Mouse (Mus musculus) frontal cortex, adult 2 months (tissue): Measurements from ENCODE around the gene Olfr283. TPM values are rescaled to one million over a fixed set of nuclear protein-coding genes. Genes with fewer than 3 reads are reported as not detected.

Experiments
- polyA plus RNA-seq: library from polyadenylated mRNA; depleted of rRNA; stranded (reverse); fragments of >200 nt; gene quantifications from 2 replicates; pipeline ENCODE4 v1.2.3, GENCODE M21; 2012; rRNA removed

Gene Olfr283
- polyA plus RNA-seq, 1 experiment: 0.04 TPM

Other genes with a start within 250 kb of the Olfr283 start
- 57.7 and 60.2 TPM in 2 replicates for gene Asb8, start 215.3 kb downstream of the Olfr283 start, polyA plus RNA-seq
- gene Ccdc184, start 213.8 kb downstream of the Olfr283 start, polyA plus RNA-seq: 13.0 and 14.6 TPM in 2 replicates
- gene Olfr288, start 185.4 kb downstream of the Olfr283 start, polyA plus RNA-seq: 0.29 and 0.32 TPM in 2 replicates
- not detected in 2 replicates for gene Gm44579, start 160.0 kb downstream of the Olfr283 start, polyA plus RNA-seq
- gene Olfr287, start 159.9 kb downstream of the Olfr283 start, polyA plus RNA-seq: 14.1 and 16.2 TPM in 2 replicates
- gene Olfr286, start 146.5 kb downstream of the Olfr283 start, polyA plus RNA-seq: not detected in 2 replicates
- gene H1fnt, start 123.7 kb downstream of the Olfr283 start, polyA plus RNA-seq: not detected in 2 replicates
- 11.1 and 12.3 TPM in 2 replicates for gene Zfp641, start 84.8 kb downstream of the Olfr283 start, polyA plus RNA-seq
- gene Olfr285, start 63.6 kb downstream of the Olfr283 start, polyA plus RNA-seq: 0.02 TPM in 1 of 2 replicates, not detected in the other
- not detected in 2 replicates for gene Olfr284, start 40.0 kb downstream of the Olfr283 start, polyA plus RNA-seq
- not detected in 2 replicates for gene Olfr282, start 50.3 kb upstream of the Olfr283 start, polyA plus RNA-seq
- gene Olfr281, start 71.6 kb upstream of the Olfr283 start, polyA plus RNA-seq: 0.02 TPM in 2 replicates
- 0.02 TPM in 1 of 2 replicates, not detected in the other for gene OR5BS1P, start 89.0 kb upstream of the Olfr283 start, polyA plus RNA-seq
- not detected in 2 replicates for gene Lalba, start 101.8 kb upstream of the Olfr283 start, polyA plus RNA-seq
- 0.29 TPM in 1 of 2 replicates, not detected in the other for gene Olfr279, start 111.5 kb upstream of the Olfr283 start, polyA plus RNA-seq
- 54.4 and 56.4 TPM in 2 replicates for gene Kansl2, start 153.3 kb upstream of the Olfr283 start, polyA plus RNA-seq
- 18.8 and 21.1 TPM in 2 replicates for gene Ccnt1, start 190.0 kb upstream of the Olfr283 start, polyA plus RNA-seq
- 0.34 TPM in 1 of 2 replicates, not detected in the other for gene 4930415O20Rik, start 190.1 kb upstream of the Olfr283 start, polyA plus RNA-seq
- 40.3 and 45.6 TPM in 2 replicates for gene Adcy6, start 229.1 kb upstream of the Olfr283 start, polyA plus RNA-seq
- 377 and 417 TPM in 2 replicates for gene Cacnb3, start 249.9 kb upstream of the Olfr283 start, polyA plus RNA-seq